Mouse (Mus musculus) cortical plate, adult 2 months (tissue): ENCODE results near the gene Rbms2. TPM values are rescaled to one million over a fixed set of nuclear protein-coding genes. Genes with fewer than 3 reads are reported as not detected.
"Not testable (repeated sequence)": the region's sequence is repeated elsewhere in the genome, so short reads cannot be mapped to it uniquely, and the experiment has no call there.

ENCODE experiments used
- H3K27ac ChIP-seq: fragments of 200-500 bp; 2 replicates; pipeline ENCODE4 v1.5.1; 2012; ENCODE audit warnings: low read length, control low read depth, inconsistent platforms; ENCODE audit not compliant: insufficient read depth
- H3K4me1 ChIP-seq: fragments of 200-500 bp; 2 replicates; pipeline ENCODE4 v1.6.1; 2011; ENCODE audit warnings: low read length; ENCODE audit not compliant: control insufficient read depth, insufficient read depth
- H3K4me3 ChIP-seq: fragments of 200-500 bp; 2 replicates; pipeline ENCODE4 v1.5.1; 2011; ENCODE audit warnings: mild to moderate bottlenecking, low read length, control low read depth; ENCODE audit not compliant: insufficient read depth
- CTCF ChIP-seq: fragments of 200-500 bp; IDR thresholded peaks from 2 replicates; pipeline ENCODE4 v1.5.1; 2011; ENCODE audit warnings: mild to moderate bottlenecking, control low read depth, low read length; ENCODE audit not compliant: insufficient read depth; ENCODE audit errors: extremely low read depth
- POLR2A ChIP-seq: fragments of 200-500 bp; IDR thresholded peaks from 2 replicates; pipeline ENCODE4 v1.6.1; 2011; ENCODE audit warnings: mild to moderate bottlenecking, low read length, control low read depth; ENCODE audit not compliant: insufficient read depth; ENCODE audit errors: extremely low read depth
- polyA plus RNA-seq: library from polyadenylated mRNA; depleted of rRNA; stranded (reverse); fragments of >200 nt; gene quantifications from 2 replicates; pipeline ENCODE4 v1.2.3, GENCODE M21; 2012

Gene Rbms2
- polyA plus RNA-seq, 1 experiment: 16.9 TPM

DNA sequence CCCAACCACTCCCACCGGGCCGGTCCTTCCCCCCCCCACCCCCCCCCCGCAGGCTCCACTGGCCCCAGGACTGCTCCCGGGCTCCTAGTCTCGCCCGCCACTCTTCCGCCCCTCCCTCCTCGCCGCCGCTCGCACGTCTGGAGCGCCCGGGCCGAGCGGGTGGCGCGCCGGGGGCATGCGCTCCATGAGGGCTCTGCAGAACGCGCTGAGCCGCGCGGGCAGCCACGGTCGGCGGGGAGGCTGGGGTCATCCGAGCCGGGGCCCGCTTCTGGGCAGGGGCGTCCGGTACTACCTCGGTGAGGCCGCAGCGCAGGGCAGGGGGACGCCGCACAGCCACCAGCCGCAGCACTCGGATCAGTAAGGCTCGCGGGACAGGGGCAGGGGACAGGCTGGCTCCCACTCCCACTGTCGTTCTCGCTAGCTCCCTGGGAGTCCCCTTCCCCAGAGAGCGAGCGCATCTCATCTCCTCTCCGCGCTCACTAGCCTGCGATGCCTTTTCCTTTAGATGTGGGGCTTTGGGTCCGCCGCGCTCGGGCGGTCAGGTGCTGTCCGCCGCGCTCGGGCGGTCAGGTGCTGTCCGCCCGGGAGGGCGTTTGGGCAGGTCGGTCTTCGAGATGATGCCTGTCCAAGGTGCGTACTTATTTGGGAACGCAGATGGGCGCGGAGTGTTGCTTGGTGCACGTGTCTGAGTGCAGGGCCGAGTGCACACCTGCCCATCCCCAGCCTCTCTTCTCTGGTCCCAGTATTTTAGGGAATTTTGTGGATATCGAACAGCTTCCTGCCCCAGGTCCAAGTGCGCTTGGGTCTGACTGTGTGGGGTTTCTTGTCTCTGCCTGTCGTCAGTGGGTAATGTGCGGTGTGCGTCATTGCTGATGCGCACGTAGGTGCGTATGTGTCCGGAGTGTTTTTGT, 14.7 kb upstream of the Rbms2 start:
- Histone ChIP-seq H3K4me1 (no peaks in the 10 kb centered on the region), H3K4me3 (peak overlapping the region; percentile 57), H3K27ac (peak overlapping the region; percentile 4; the same call in 1 of the 2 replicates)
- peak; percentile 98 for TF ChIP-seq POLR2A
- no peak for TF ChIP-seq CTCF

DNA sequence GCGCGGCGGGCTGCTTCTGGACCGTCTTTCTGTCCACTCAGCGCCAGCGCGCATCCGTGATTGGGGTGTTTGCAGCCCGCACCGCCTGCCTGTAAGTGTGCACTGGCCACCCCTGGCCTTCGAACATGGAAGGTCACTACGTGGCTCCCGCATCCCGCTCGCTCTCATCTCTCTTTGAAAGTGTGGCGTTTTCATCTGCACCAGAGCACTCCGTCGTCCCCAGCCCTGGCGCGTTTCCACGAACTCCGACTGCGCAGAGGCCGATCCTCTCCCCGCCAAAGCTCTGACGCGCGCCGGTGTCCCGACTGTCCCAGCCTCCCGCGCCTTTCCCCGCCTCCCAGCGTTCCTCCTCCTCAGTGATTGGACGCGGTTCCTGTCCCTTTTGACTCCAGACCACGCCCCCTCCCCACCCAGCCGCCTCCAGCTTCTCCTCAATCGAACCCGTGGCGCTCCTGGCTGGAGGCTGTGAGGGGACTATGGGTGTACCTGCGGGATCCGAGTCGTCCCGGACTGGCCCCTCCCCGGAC, 14.0 kb upstream of the Rbms2 start, which contains the start of gene Gls2:
Gene Gls2 (plus strand): TSS at position 434 of the 527 bp plus-strand sequence.
- Histone ChIP-seq H3K27ac (peak within 1 kb of the TSS; percentile 4; the same call in 1 of the 2 replicates), H3K4me3 (peak within 1 kb of the TSS; percentile 57), H3K4me1 (no peaks in the 10 kb centered on the region)
- TF ChIP-seq POLR2A: peak; percentile 60; the same call in 1 of the 2 replicates
- no peak for TF ChIP-seq CTCF

DNA sequence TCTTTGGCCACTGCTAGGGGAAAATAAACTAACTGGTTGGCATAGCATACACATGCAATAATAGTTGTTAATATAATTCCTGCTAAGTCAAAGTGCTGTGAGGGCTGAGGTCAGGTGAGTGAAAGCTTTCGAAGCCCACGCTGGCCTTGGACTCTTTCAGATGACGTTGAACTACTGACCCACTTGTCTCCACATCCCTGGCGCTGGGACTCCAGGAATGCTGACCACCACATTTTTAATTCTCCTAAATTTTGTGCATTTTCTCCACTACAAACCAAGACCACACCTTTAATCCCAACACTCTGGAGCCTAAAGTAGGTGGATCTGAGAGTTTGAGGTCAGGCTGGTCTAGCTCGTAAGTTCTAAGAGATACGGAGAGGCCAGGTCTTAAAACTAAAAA, 13.0 kb upstream of the Rbms2 start:
- Histone ChIP-seq H3K4me3 (no peak overlapping the region), H3K4me1 (no peaks in the 10 kb centered on the region), H3K27ac (no peak overlapping the region)
- TF ChIP-seq CTCF (no peak), POLR2A (no peak)

DNA sequence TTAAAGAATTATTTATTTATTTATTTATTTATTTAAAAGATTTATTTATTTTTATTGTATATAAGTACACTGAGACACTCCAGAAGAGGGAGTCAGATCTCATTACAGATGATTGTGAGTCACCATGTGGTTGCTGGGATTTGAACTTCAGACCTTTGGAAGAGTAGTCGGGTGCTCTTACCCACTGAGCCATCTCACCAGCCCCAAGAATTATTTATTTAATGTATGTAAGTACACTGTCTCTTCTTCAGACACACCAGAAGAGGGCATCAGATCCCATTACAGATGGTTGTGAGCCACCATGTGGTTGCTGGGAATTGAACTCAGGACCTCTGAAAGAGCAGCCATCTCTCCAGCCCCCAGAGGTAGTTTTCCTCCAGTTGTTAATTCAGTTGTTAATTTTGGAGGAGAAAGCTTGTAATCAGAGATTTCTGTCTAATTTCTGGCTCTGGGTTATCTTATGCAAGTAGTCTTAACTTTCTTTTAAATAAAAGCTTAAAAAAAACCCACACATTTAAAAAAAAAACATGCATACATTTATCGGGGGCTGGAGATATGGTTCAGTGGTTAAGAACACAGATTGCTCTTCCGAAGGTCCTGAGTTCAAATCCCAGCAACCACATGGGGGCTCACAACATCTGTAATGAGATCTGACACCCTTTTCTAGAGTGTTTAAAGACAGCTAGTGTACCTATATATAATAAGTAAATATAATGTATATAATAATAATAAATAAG, 12.1 kb upstream of the Rbms2 start:
- not testable (repeated sequence) for H3K27ac ChIP-seq, H3K4me3 ChIP-seq, H3K4me1 ChIP-seq

DNA sequence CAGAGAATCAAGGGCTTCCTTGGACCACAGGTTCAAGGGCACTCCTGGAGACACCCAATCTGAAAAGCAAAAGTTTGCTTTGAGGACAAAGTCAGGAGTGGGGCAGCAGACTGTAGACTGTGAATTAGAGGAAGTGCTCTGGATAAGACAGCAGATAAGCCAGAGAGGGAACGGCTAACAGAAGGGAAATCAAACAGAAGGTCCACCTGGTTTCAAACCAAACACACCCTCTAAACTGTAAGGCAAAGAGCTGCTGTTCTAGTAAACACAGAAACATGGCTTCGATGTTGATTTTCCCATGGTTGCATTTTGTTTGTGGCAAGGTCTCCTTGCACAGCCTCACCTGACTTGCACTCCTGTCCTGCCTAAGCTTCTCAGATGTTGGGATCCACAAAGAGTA, 11.4 kb upstream of the Rbms2 start:
- TF ChIP-seq POLR2A (no peak), CTCF (no peak)

DNA sequence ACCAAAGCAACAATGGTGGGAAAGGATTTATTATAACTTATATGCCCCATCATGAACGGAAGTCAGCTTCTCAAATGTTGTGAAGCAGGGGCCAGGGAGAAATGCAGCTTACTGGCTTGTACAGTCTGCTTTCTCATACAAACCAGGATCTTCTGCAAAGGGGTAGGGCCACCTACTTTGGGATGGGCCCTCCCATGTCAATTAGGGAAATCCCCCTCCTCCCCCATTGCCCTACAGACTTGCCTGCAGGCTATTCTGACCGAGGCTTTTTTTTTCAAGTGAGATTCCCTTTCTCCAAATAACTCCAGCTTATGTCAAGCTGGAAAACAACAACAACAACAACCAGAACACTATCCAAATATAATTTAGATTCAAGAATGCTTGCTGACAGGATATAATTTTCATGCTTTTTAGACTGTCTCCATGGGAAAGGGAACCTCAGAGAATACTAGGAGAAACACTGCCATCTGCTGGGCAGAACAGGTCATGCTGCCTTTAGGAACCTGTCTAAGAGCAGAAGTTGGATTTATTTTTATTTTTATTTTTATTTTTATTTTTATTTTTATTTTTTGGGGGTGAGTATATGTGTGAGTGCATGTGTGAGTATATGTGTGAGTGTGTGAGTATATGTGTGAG, 8.3 kb upstream of the Rbms2 start:
- Histone ChIP-seq H3K4me1 (no peaks in the 10 kb centered on the region), H3K4me3 (no peak overlapping the region), H3K27ac (no peak overlapping the region)
- TF ChIP-seq CTCF: peak; percentile 77
- TF ChIP-seq POLR2A: no peak

More for the DNA sequence above, 11.4 kb upstream of the Rbms2 start:
- Histone ChIP-seq H3K4me1 (no peaks in the 10 kb centered on the region), H3K27ac (no peak overlapping the region), H3K4me3 (no peak overlapping the region)

DNA sequence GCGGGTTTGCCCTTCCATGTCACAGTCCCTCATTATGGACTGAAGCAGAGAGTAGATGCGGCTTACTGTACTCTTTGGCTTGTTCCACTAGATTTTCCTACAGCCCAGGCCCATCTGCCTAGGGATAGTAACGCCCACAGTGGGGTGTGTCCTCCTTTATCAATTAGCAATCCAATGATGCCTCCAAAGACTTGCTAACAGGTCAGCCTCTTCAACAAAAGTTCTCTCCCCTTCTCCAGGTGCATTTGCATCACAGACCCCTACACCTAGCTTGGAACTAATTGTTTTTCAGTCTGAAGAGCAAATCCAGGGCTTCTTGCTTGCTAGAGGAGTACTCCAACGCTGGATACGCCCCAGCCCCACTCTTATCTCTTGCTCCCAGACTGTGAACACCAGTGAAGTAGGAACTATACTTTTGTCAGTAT, 7.1 kb upstream of the Rbms2 start:
- no peak overlapping the region for H3K4me3 ChIP-seq
- no peak overlapping the region for H3K27ac ChIP-seq
- H3K4me1 ChIP-seq: no peaks in the 10 kb centered on the region
- TF ChIP-seq POLR2A (no peak), CTCF (no peak)

DNA sequence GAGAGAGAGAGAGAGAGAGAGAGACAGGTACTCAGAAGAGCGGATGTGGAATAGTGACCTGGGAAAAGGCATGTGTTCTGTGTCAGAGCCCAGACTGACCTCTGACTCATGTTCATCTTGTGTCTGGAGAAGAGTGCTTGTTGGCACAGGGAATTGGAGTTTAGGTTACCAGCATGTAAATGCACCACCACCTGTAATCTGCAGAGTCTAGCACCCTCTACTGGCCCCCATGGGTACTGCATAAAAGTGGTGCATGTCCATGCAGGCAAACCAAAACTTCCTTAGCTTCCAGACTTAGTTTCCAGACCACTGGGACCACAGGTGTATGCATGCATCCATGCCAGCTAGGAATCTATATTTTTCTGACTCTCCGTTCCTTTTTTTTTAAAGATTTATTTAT, 5.9 kb upstream of the Rbms2 start:
- H3K27ac ChIP-seq: no peak overlapping the region
- no peak overlapping the region for H3K4me3 ChIP-seq
- no peaks in the 10 kb centered on the region for H3K4me1 ChIP-seq
- no peak for TF ChIP-seq POLR2A
- peak; percentile 98 for TF ChIP-seq CTCF

DNA sequence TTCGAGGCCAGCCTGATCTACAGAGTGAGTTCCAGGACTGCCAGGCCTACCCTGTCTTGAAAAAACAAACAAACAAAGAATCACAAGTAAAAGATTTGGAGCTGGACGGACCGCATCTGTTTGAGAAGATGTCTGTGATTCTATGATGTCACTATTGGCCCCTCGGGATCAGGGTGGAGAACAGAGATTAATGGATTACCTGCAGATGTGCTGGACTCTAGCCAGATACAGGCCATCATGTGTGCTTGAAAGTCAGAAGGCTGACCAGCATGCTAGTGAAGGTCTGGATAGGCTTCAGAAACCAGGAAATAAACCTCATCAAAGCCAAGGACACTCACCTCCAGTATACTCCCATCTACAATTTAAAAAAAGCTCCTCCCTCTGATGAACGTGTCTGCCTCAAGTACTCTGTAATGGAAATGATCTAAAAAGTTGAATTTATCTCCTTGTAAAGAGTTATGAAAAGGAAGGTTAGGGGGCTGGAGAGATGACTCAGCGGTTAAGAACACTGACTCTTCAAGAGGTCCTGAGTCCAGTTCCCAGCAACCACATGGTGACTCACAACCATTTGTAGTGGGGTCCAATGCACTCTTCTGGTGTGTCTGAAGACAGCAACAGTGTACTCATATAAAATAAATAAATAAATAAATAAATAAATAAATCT, 5.3 kb upstream of the Rbms2 start:
- no peak overlapping the region for H3K27ac ChIP-seq
- H3K4me1 ChIP-seq: no peaks in the 10 kb centered on the region
- H3K4me3 ChIP-seq: no peak overlapping the region
- no peak for TF ChIP-seq CTCF
- TF ChIP-seq POLR2A: no peak
